Mouse (Mus musculus): Measurements from ENCODE around the gene Mindy2. TPM values are rescaled to one million over a fixed set of nuclear protein-coding genes. Genes with fewer than 3 reads are reported as not detected.
"Not testable (repeated sequence)": the region's sequence is repeated elsewhere in the genome, so short reads cannot be mapped to it uniquely, and the experiment has no call there.

Mindy2 gene
- polyA plus RNA-seq, 1 experiment = 16.5 TPM

DNA sequence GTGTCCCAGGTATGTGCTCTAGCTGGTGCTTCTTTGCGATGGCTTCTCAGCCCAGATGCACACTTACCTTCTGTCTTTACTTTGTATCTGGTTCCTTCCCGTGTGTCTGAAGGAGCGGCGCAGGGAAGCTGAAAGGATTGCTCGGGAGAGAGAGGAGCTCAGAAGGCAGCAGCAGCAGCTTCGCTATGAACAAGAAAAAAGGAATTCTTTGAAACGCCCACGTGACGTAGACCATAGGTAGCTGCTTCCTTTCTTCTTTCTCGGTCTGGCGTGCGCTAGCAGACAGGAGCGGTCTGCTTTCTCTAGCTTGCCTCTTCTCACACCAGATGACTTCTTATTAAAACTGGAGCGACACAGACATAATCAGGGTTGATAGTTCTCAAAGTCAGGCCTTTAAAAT is 72.3 kb downstream of the Mindy2 start:
- no peak for DNase-seq (ENCODE audit: low spot score)

DNA sequence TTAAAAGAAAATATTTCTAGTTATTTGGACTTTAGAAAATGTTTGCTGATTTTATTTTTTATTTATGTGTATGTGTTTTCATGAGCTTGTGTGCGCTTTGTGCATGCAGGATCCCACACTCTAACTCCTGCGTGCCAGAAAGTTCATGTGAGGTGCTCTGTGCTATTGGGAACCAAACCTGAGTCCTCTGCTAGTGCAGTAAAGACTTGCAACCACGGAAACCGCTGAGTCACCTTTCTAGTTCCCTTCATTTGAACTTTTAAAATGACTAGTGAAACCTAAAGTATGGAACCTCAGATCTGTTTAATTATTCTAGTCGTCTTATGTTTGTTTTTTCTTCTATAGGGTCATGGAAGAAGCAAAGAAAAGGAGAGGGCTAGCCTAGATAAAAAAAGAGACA is 76.0 kb downstream of the Mindy2 start:
- DNase-seq (ENCODE audit: low spot score) = no peak

DNA sequence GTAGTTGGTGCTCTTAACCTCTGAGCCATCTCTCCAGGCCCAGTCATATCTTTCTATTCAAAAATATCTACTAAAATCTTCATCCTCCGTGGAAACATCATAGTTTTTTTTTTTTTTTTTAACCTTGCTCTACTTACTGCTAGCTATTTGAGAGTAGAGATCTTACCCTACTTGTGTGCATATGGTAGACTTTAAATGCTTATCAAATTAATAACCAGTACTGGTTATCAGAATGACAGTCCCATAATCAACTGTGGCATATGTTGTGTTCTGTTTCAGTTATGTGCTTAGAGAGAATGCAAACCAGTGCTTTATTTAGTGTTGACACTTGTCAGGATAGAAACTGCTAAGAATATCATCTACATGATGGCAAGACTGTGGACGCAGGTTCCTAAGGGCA is 78.9 kb downstream of the Mindy2 start:
- no peak for DNase-seq (ENCODE audit: low spot score)

DNA sequence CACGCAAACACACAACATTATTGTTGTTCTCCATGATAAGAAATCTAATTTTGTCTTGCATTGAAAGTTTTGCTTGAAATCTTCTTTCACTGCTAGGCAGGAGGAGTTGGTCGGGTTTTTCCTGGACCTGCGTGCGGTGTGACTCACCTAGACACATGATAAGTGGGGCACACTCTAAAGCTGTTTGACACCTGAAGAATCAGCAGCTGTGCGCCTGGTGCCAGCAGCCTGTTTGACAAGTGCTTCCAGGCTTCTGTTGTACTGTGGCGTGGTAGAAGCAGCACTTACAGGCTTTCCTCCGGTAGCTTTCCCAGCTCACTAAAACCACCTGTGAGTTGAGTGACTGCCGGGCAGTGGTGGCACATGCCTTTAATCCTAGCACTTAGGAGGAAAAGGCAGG is 86.6 kb downstream of the Mindy2 start:
- no peak for DNase-seq (ENCODE audit: low spot score)

DNA sequence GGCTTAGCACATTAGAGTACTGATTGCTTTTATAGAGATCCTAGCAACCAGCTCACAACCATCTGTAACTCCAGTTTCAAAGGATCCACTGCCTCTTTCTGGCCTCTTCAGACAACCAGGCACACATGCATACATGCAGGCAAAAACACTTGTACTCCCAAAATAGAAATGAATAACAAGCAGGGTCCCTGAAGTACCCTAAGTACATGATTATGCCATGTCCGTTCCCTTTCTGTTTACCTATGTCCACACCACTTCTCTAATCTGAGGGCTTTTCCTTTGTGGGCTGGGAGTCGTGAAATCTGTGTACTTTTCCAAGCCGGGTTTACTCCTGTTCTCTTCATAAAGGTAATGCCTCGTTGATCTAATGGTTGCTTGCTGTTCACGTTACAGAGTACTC is 89.3 kb downstream of the Mindy2 start:
- no peak for DNase-seq (ENCODE audit: low spot score)

DNA sequence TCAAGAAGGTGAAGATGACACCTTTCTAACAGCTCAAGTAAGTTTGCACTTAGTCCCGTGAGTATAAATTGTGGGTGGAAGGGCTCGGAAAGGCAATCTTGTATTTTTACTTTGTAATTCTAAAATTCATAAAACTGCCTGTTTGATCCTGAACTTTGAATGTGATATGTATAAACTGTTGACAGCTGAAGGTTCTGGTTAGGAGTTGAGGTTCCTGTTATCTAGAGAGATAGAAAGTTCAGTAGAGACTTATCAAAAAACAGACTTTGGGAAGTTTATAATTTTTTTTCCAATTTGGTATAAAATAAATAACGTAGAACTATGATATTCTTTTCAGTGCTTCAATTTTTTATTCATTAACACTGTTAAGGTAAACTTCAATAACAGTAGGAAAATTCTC is 94.1 kb downstream of the Mindy2 start:
- no peak for DNase-seq (ENCODE audit: low spot score)

DNA sequence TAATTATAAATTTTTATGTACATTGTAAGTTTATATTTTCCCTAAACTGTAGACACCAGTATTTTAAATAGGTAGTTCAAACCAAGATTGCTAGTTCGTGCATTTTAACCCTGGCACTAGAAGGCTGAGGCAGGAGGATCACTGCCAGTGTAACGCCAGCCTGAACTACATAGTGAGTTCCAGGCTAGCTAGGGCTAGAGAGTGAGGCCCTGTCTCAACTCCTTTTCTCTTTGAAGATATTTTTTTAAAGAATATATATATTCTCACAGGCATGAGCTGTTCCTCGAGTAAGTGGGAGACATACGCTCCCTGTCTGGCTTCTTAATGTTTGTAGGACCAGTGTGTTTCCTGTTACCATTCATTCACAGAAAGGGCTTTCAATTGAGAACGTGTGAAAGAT is 100.2 kb downstream of the Mindy2 start:
- DNase-seq (ENCODE audit: low spot score) = no peak

DNA sequence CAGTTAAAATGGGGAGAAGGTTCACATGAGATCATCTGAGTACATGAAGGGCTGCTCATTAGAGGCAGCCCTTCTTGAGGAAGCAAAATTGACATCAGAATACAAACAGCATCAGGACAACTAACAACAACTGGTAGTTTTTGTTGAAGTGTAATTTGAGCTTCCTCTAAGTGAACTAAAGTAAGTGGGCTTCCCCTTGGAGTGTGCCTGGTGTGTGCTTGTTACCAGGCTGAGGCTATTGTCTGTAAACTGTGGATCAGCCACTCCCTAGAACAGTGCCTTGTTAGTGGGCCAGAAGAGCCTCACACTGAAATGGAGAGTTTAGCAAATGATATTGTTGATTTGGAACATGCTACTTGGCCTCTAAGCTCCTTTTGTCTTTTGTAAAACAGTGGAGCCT is 101.5 kb downstream of the Mindy2 start:
- DNase-seq (ENCODE audit: low spot score) = no peak

DNA sequence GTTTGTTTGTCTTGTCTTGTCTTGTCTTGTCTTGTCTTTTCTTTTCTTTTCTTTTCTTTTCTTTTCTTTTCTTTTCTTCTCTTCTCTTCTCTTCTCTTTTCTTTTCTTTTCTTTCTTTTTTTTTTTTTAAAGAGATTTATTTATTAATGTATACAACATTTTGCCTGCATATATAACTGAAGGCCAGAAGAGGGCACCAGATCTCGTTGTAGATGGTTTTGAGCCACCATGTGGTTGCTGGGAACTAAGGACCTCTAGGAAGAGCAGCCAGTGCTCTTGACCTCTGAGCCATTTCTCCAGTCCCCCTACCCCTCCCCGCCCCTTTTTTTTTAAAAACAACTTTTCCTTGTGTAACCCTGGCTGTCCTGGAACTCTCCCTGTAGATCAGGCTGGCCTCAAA is 104.7 kb downstream of the Mindy2 start:
- not testable (repeated sequence) for DNase-seq (ENCODE audit: low spot score)

DNA sequence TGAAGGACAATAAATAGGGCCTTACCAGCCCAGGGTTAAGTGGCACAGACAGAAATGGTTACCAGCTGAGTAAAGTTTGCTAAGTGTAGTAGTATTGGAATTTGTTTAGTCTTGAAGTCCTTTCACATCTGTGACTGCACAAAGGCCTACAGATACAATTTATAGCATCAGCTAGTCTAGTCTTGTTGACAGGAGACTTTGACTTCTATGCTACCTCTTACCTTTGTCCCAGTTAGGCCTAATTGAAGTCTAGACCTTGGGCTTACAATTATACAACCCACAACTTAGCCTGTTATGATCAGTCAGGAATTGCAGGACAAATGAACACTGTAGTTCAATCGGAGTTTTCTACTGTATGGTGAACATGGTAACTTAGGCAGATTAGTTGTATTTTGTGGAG is 105.5 kb downstream of the Mindy2 start:
- DNase-seq (ENCODE audit: low spot score) = no peak

Other genes with a start within 250 kb of the Mindy2 start
- gene Ccnb2, start 235.6 kb downstream of the Mindy2 start, polyA plus RNA-seq (2012; rRNA removed) = 3.1 and 4.1 TPM in 2 replicates
- gene Rnf111, start 153.4 kb downstream of the Mindy2 start, polyA plus RNA-seq (2012; rRNA removed) = 27.3 and 27.6 TPM in 2 replicates
- 36.6 and 40.4 TPM in 2 replicates for gene Sltm, start 114.4 kb downstream of the Mindy2 start, polyA plus RNA-seq (2012; rRNA removed)
- gene Gm10642, start 923 bp downstream of the Mindy2 start, polyA plus RNA-seq (2012; rRNA removed) = 1.5 and 1.7 TPM in 2 replicates
- 57.7 and 63.5 TPM in 2 replicates for gene Adam10, start 21.8 kb upstream of the Mindy2 start, polyA plus RNA-seq (2012; rRNA removed)